In genomic region chr2:158343495-158343894, GRCm38 (mm10) we compare ENCODE assay signal across 11 mouse cellular contexts. TPM values are rescaled to one million over a fixed set of nuclear protein-coding genes. Genes with fewer than 3 reads are reported as not detected.
DNase-seq lines count a peak whose midpoint lies in the region; ATAC-seq lines count a peak whose summit lies in the region.
"Had no signal": no experiment of that assay in that cellular context is flagged by ENCODE, and none has a peak within 500 bp of the region (broad histone marks: within the 10 kb centered on the region; RNA-seq: fewer than 3 reads in every experiment).

No protein-coding gene starts in this region.

- H3K4me3 ChIP-seq in midbrain, embryonic 10.5 days: no peak overlapping the region
- H3K4me3 ChIP-seq in midbrain, embryonic 16.5 days (ENCODE audit: low read depth, low read length): no peak overlapping the region
- no peak overlapping the region for H3K4me3 ChIP-seq in midbrain, embryonic 12.5 days
- H3K4me3 ChIP-seq: left cerebral cortex, adult 2 months had no signal

- no peak for ATAC-seq in midbrain, embryonic 16.5 days
- ATAC-seq in granulocyte monocyte progenitor cell, adult 5-6 weeks (replicated peaks; ENCODE audit: poor library complexity, severe bottlenecking): peak; percentile 59
- peak; percentile 44; the same call in 1 of the 2 replicates for ATAC-seq in midbrain, embryonic 12.5 days (ENCODE audit: low FRiP score, low read depth)
- no peak for ATAC-seq in megakaryocyte-erythroid progenitor cell, adult 5-6 weeks (replicated peaks; ENCODE audit: low FRiP score, low TSS enrichment, poor library complexity, severe bottlenecking)
- no peak for ATAC-seq in erythroblast, adult 5-6 weeks (replicated peaks; ENCODE audit: low FRiP score, poor library complexity, severe bottlenecking)

- H3K4me1 ChIP-seq in midbrain, embryonic 10.5 days: peaks cover 9% of the 10 kb centered on the region
- H3K4me1 ChIP-seq in midbrain, embryonic 16.5 days (ENCODE audit: control insufficient read depth, insufficient read depth, low read length): peaks cover 5% of the 10 kb centered on the region; the same call in 1 of the 2 replicates
- H3K4me1 ChIP-seq in midbrain, embryonic 12.5 days: peaks cover 4% of the 10 kb centered on the region; the same call in 1 of the 2 replicates

- no peaks in the 10 kb centered on the region for H3K36me3 ChIP-seq in midbrain, embryonic 10.5 days
- no peaks in the 10 kb centered on the region for H3K36me3 ChIP-seq in midbrain, embryonic 16.5 days (ENCODE audit: control insufficient read depth, insufficient read depth, low read length)
- no peaks in the 10 kb centered on the region for H3K36me3 ChIP-seq in midbrain, embryonic 12.5 days

- peak; percentile 60 for DNase-seq in midbrain, embryonic 10.5 days (ENCODE audit: low spot score)
- DNase-seq in right cerebral cortex, adult 2 months (ENCODE audit: low spot score in 2 of 2): no peak
- DNase-seq: cerebellum, postnatal 25 days; heart, postnatal 14 days had no signal

- H3K9me3 ChIP-seq in midbrain, embryonic 10.5 days (replicated peaks): no peaks in the 10 kb centered on the region
- H3K9me3 ChIP-seq in midbrain, embryonic 16.5 days (replicated peaks; ENCODE audit: control insufficient read depth, low read length, poor library complexity, severe bottlenecking): no peaks in the 10 kb centered on the region
- no peaks in the 10 kb centered on the region for H3K9me3 ChIP-seq in midbrain, embryonic 12.5 days

- H3K4me2 ChIP-seq in midbrain, embryonic 16.5 days (ENCODE audit: low read length): no peak overlapping the region
- no peak overlapping the region for H3K4me2 ChIP-seq in midbrain, embryonic 12.5 days (replicated peaks)
- H3K4me2 ChIP-seq: liver, embryonic 11.5 days had no signal

- no peaks in the 10 kb centered on the region for H3K27me3 ChIP-seq in midbrain, embryonic 10.5 days (ENCODE audit: low read depth, poor library complexity, severe bottlenecking)
- no peaks in the 10 kb centered on the region for H3K27me3 ChIP-seq in midbrain, embryonic 16.5 days (ENCODE audit: control insufficient read depth, insufficient read depth, low read depth, low read length)
- no peaks in the 10 kb centered on the region for H3K27me3 ChIP-seq in midbrain, embryonic 12.5 days

- H3K9ac ChIP-seq in midbrain, embryonic 16.5 days (ENCODE audit: low read depth, low read length): no peak overlapping the region
- H3K9ac ChIP-seq in midbrain, embryonic 12.5 days (replicated peaks): no peak overlapping the region

- peak overlapping the region; percentile 78 for H3K27ac ChIP-seq in midbrain, embryonic 10.5 days (replicated peaks)
- no peak overlapping the region for H3K27ac ChIP-seq in midbrain, embryonic 16.5 days (ENCODE audit: low read length)
- peak overlapping the region; percentile 56 for H3K27ac ChIP-seq in midbrain, embryonic 12.5 days (replicated peaks)
- H3K27ac ChIP-seq: left cerebral cortex, adult 2 months had no signal

- 46% methylated on average over 5 of the region's 5 CpGs for WGBS in midbrain, embryonic 10.5 days
- 28% methylated on average over 5 of the region's 5 CpGs for WGBS in midbrain, embryonic 16.5 days
- WGBS in midbrain, embryonic 12.5 days: 31% methylated on average over 5 of the region's 5 CpGs

RNA-seq across cellular contexts. Expression of gene Snhg11, which starts 31.9 kb away (rescaled TPM):
- 36.4 and 55.1 TPM in 2 replicates for polyA plus RNA-seq in midbrain, embryonic 10.5 days (2016; fragmentation: Nextera tagmentation; extraction: Ambion mirVana)
- polyA plus RNA-seq in midbrain, embryonic 16.5 days (2015; fragmentation: Nextera tagmentation; extraction: Ambion mirVana): 636 and 732 TPM in 2 replicates
- 0.04 TPM in 1 of 2 replicates, not detected in the other for total RNA-seq in granulocyte monocyte progenitor cell, adult 5-6 weeks (2014; fragmentation: Nextera tagmentation)
- 0.21 TPM in 1 of 2 replicates, not detected in the other for total RNA-seq in granulocyte monocyte progenitor cell, adult 5-6 weeks (2017)
- 74.5 and 80.3 TPM in 2 replicates for polyA plus RNA-seq in midbrain, embryonic 12.5 days (2016; fragmentation: Nextera tagmentation; extraction: Ambion mirVana)
- total RNA-seq in megakaryocyte-erythroid progenitor cell, adult 5-6 weeks (2014; fragmentation: Nextera tagmentation): not detected in 2 replicates
- not detected in 2 replicates for total RNA-seq in megakaryocyte-erythroid progenitor cell, adult 5-6 weeks (2017)
- total RNA-seq in erythroblast, adult 5-6 weeks (2015; ENCODE audit: low replicate concordance): not detected in 2 replicates
- total RNA-seq in erythroblast, adult 5-6 weeks (2017; ENCODE audit: low replicate concordance): 0.42 TPM in 1 of 2 replicates, not detected in the other

RNA-seq across cellular contexts. Expression of gene Lbp, which starts 37.2 kb away (rescaled TPM):
- polyA plus RNA-seq in midbrain, embryonic 10.5 days (2016; fragmentation: Nextera tagmentation; extraction: Ambion mirVana): 1.6 and 2.0 TPM in 2 replicates
- polyA plus RNA-seq in midbrain, embryonic 16.5 days (2015; fragmentation: Nextera tagmentation; extraction: Ambion mirVana): 2.6 and 4.3 TPM in 2 replicates
- 84.4 and 140 TPM in 2 replicates for total RNA-seq in granulocyte monocyte progenitor cell, adult 5-6 weeks (2014; fragmentation: Nextera tagmentation)
- total RNA-seq in granulocyte monocyte progenitor cell, adult 5-6 weeks (2017): 200 and 215 TPM in 2 replicates
- 2.0 and 2.4 TPM in 2 replicates for polyA plus RNA-seq in midbrain, embryonic 12.5 days (2016; fragmentation: Nextera tagmentation; extraction: Ambion mirVana)
- 3.6 TPM in 1 of 2 replicates, not detected in the other for total RNA-seq in megakaryocyte-erythroid progenitor cell, adult 5-6 weeks (2014; fragmentation: Nextera tagmentation)
- 1.9 TPM in 1 of 2 replicates, not detected in the other for total RNA-seq in megakaryocyte-erythroid progenitor cell, adult 5-6 weeks (2017)
- total RNA-seq in erythroblast, adult 5-6 weeks (2015; ENCODE audit: low replicate concordance): 28.4 and 32.3 TPM in 2 replicates
- total RNA-seq in erythroblast, adult 5-6 weeks (2017; ENCODE audit: low replicate concordance): 10.5 and 23.2 TPM in 2 replicates

Comparison
In these comparisons a context has a peak if more than half of its experiments do, and no peak if none do; other contexts are left out.
1. ATAC-seq: peak in granulocyte monocyte progenitor cell, adult 5-6 weeks (single experiment) and midbrain, embryonic 12.5 days (single experiment); none in midbrain, embryonic 16.5 days (single experiment), megakaryocyte-erythroid progenitor cell, adult 5-6 weeks (single experiment) and erythroblast, adult 5-6 weeks (single experiment).